Mouse (Mus musculus) brain, adult 2 months (tissue): ENCODE results near the gene Fndc4.

ENCODE experiments used
- DNase-seq: peaks from one replicate; pipeline ENCODE4 v3.0.0; 2011; ENCODE audit warnings: low read depth, low spot score

Fndc4 gene

DNA sequence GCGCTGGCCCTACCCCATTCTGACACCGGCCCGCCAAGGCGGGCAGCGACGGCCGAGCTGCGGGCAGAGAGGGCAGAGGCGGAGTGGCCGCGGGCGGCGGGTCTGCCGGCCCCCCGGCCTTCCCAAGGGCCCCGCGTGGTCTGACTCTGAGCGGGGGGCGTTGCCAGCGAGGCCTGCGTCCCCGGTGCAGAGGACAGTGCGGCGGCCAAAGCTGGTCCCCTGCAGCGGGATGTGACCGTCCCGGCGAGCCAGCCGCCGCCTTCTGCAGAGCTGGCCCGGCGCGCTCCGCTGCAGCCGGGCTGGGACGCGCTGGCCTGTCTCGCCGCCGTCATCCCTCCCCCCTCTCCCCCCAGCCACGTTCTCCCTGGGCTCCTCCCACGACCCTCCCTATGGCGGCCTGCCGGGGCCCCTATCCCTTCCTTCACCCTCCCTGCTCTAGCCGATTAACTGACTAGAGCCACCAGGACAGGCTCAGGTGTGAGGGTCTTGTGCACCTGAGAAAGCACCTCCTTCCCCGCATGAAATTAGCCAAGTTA, at the start of gene Fndc4:
Gene Fndc4 (minus strand): TSS at position 475 of the 536 bp plus-strand sequence.
- peak; percentile 81 for DNase-seq

DNA sequence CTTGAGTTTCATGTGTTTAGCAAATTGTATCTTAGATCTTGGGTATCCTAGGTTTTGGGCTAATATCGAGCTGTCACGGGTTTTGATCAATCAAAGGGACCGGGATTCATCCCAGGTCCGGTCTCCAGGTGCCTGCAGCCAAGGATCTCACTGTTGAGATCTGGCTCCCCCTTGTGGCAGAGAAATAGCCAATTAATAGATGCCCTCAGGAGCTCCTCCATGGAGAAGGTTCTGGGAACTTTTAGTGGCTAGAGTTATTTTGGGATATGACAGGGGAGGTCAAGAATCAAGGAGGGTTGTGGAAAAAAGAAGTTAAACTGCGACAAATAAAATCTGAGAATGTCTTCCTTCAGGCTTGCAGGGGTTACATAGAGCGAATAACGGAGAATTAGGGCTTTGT, 32.4 kb upstream of the Fndc4 start:
- peak; percentile 76 for DNase-seq

DNA sequence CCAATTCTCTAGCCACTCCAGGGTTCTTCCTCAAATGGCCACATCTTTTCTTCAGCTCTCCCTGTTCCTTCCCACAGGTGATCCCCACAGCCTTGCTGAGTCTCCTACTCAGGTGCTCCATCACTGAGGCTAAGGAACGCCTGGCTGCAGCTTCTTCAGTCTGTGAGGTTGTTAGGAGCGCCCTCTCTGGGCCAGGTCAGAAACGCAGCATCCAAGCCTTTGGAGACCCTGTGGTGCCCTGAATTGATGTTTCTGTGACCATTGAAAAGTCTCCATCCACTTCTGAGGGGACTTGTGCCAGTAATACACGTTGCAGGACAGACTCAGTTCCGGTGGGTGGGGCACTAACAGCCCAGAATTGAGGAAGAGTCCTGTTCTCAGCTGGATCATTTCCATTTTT, 31.0 kb upstream of the Fndc4 start:
- DNase-seq, result peak; percentile 17

DNA sequence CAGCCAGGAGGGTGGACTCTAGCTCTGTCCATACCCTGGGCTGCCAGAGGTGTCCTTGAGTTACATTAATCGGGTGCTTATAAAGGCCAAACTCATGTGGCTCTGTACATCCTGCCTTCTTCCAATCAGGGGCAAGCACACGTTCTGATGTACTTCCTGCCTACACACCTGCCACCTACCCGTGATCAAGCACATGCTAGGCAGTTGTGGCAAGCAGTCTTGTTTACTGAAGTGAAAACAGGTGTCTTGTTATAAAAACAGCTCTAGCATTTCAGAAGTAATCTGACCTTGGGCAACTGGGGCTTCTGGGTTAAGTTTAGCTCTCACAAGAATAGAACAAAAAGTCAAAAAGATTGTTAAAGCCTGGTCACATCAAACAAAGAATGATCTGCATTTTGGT, 28.2 kb upstream of the Fndc4 start:
- DNase-seq, result no peak

DNA sequence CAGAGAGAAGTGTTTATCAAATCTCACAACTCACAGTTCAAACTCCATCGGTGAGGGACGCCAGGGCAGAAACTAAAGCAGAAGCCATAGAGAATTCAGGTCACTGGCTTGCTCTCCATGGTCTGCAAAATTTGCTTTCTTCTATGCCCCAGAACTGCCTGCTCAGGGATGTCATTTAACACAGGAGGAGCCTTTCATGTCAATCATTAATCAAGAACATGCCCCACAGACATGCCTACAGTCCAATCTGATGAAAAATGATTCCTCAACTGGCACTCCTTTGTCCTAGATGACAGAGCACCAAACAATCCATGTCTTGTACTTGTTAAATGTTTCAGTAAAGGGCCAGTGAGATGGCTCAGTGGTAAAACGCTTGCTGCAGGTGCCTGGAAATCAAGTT, 26.9 kb upstream of the Fndc4 start:
- DNase-seq, result no peak

DNA sequence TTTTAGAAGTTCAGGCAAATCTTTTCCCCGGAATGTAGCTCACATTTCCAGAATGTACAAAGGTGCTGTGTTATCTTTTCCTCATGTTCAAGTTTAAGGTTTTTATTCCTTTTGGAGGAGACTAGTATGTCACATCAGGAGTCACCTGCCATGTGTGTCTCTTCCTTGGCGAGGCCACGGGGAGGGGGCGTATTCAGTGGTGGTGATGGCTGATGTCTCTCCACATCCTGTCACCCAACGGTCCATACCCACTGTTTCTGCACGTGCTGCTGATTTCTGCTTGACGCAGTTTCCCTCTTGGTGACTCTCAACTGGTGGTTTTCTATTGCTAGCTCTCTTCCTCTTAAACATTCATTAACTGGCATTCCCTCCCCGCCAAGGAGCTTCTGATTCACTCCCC, 16.9 kb upstream of the Fndc4 start:
- DNase-seq, result no peak

DNA sequence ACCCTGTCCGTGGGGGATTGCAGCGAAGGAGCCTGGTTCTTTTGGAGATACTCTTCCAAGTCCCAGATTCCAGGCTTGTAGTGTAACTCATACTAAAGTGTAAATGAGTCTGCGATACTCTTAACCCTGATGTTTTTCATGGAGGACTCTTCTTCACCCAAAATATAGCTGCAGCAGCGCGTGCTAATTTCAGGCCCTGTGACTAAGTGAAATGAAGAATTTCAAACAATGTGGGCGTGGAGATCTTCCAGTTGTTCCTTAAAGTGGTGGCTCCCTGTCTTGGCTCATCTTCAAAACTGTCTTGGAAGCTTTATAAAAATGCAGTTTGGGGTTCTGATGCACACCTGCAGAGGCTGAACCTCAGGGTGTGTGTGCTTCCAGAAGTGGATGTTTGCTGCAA, 7.2 kb upstream of the Fndc4 start:
- DNase-seq, result peak; percentile 80

DNA sequence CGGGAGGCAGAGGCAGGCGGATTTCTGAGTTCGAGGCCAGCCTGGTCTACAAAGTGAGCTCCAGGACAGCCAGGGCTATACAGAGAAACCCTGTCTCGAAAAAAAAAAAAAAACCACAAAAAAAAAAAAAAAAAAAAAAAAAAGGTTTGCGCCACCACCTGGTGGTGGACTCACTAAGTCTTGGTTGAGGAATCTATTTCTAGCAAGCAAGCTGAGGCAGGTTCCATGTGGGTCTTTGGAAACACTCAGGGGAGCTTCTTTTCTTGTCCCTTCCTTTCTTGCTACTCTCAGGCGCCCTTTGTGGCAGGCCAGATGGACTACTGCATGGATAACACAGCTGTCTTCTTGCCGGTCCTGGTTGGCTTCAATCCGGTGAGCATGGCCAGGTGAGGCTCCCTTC, 6.0 kb upstream of the Fndc4 start:
- no peak for DNase-seq

DNA sequence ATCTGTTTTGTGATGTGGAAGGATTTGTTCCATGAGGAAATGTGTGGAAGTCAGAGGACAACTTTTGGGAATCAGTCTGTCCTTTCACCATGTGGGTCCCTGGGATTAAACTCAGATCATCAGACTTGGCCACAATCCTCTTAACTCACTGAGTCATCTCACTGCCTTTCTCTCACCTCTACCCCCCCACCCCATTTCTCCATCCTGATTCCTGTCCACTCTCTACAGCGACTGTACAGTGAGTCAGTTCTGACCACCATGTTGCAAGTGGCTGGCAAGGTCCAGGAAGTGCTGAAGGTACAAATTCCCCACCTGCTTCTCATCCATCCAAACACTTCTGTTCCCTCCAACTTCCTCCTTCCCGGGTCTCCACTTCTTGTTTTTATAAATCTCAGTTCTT, 2.6 kb upstream of the Fndc4 start:
- DNase-seq, result no peak

DNA sequence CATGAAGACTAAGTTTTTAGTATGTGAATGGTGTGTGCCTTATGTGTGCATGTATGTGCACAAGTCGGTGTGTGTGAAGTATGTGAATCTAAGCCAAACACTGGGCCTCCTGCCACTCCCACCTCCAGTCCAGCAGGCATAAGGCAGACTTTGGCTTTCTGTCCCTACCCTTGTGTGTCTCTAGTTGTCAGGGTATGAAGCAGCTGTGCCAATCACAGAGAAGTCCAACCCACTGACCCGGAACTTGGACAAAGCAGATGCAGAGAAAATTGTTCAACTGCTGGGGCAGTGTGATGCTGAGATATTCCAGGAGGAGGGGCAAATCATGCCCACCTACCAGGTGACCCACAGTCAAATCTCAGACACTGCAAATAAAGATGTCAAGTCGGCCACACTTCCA, 2.1 kb upstream of the Fndc4 start:
- no peak for DNase-seq

DNA sequence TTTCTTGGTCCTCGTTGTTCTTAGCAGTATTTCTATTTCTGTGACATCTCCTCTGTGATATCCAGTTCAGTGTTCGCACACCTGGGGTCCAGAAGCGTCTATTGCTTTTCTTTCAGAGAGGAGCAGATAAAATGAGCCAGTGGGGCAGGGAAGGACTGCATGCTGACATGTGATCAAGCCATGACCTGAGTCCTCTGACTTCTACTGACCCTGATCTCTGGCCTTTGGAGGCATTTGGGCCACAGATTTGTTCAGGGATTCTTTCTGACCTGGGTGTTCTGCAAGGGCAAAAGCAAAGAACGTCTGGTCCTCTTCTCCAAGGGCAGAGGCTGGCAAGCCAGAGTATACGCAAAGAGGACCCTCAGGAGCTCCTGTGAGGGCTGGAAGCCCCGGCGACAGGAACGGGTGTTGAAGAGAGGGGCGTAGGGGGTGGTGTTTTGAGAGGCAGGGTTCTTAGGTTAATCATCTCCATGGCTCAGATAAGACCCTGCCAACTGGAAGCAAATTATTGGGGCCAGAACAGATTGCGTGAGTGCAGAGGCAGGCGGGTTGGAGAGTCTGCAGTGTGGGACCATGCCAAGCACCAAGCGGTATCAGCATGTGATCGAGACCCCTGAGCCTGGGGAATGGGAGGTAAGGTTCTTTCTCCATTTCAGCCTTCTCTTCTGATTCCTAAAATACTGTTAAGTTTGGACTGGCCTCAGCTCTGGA, 1.3 kb upstream of the Fndc4 start, which contains the start of gene Gckr:
Gene Gckr (plus strand): TSS at position 397 of the 711 bp plus-strand sequence.
- no peak for DNase-seq

DNA sequence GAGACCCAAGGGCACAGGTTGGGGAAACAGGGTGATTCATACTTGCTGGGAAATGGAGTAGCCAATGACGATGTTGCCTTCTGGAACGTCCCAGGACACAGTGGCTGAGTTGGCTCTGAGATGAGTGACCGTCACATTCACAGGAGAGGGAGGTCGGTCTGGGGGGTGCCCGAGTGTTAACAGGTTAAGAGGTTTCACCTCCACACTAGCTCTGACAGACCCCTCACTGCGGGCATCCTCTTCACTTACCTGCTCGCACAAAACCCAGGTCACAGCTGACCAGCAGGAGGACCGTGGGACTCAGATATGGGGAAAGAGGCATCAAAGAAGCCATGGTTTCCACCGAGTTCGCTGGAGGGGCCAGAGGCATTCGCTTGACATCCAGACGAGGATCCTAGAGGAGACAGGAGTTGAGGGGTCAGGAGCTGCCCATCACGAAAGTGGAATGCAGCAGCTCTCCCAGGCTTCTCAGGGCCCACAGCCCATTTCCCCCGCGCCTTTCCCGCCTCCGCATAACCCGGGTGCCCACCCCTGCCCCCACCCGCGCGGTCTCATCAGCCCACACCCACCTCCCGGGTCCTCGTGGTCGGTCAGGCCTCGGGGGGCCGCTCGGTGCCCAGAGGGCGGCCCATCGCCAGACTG, 795 bp downstream of the Fndc4 start:
- no peak for DNase-seq

DNA sequence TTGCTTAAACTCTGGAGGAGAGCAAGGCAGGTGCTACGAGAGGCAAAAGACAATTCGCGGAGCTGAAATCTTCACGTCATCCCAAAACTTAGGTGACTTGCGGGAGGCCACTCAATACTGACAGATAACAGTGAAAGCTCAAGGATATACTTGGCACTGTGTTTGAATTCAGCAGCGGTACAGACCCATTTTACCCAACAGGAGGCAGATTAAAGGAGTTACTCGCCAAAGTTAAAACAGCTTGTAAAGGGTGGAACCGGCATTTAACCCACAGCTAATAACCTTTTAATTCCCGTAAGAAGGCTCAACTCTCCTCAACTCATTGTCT, 4.6 kb downstream of the Fndc4 start:
- DNase-seq, result no peak

DNA sequence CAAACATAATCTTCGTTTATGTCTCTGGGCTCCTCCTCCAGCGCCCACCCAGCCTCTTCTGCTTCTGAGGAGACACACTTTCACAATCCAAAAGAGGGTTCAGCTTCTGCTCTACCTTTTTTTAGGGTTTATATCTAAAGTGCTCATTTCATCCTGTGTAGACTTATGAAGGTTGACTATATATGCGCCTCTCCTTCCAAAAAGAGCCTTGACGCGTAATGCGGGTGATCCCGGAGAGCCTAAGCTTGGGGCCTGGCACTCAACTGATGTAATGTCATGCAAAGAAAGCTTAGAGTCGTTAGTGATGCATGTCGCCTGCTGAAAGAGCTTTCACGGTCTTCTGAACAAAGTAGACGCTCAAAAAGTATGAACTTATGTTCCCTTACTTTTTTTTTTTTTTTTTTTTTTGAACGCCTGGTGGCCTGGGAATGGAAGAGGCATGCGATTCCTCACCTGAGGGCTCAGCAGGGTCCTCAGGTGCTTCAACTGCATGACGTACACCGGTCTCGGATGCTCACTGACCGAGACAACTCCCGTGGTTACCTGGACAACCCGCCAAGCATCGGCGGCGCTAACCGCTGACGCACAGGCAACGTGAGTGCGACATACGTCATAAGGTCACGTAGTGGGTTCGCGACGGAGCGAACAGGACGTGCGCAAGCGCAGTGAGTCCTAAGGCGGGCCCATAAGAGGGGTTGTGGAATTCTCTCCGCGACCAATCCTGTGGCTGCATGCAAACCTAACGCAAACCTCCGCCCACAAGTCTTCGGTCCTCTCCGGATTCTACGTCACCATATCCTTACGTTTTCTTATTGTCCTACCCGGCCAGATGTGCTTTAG, 5.1 kb downstream of the Fndc4 start, which contains the start of gene Ift172:
Gene Ift172 (minus strand): TSS at position 596 of the 840 bp plus-strand sequence.
- peak; percentile 100 for DNase-seq

DNA sequence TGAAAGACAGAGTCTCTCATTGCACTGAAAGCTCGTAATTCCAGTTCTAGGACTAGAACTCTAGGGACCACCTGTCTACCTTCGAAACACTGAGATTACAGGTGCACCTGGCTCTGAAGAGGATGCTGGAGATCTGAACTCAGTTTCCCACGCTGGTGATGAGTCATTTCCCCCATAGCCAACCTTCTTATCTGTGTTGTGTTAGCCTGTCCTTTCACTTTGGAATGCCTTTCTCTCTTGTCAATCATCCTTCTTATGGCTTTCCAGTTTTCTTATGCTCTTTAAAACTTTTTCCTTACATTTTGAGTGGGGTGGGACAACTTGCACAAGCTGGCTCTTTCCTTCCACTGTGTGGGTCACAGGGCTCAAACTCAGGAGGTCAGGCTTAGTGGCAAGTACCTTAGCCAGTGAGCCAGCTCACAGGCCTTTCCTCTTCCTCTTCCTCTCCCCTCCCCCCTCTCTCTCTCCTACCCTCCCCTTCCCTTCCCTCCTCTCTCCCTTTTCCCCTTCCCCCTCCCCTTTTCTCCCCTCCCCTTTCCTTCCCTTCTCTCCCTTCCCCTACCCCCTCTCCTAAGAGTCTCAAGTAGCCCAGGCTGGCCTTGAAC, 6.2 kb downstream of the Fndc4 start:
- no peak for DNase-seq

DNA sequence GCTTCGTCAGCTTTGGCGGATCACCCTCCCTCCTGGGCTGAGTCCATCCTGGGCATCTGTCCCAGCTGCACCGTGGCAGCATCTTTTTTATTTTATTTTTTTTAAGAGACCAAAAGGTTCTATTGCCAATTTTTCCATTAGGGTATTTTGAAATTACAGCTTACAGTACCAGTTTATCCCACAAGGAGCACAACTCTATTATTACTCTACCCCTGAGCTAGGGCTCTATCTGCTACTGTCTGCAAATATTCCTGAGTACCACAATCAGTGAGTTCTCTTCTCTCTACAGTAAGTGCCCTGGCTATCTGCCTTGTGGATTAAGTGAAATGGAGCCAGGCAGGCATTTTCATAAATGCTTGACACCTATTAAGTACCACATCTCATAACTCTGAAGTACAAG, 7.2 kb downstream of the Fndc4 start:
- no peak for DNase-seq

DNA sequence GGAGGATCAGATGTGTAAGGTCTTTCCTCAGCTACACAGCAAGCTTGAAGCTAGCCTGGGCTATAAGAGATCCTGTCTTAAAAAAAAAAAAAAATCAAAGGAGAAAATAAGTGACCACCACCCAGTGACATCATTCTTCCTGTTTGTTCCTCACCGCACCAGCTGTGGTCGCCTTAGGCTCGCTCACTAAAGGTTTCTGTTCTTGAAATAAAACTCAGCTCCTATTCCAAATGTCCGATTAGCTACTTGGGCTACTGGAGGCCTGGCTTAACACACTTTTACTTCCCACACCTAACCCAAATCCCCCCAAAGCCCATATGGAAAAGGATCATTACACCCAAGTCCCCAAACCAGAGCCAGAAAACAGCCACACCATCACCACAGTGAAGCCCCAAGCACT, 7.7 kb downstream of the Fndc4 start:
- DNase-seq, result no peak

DNA sequence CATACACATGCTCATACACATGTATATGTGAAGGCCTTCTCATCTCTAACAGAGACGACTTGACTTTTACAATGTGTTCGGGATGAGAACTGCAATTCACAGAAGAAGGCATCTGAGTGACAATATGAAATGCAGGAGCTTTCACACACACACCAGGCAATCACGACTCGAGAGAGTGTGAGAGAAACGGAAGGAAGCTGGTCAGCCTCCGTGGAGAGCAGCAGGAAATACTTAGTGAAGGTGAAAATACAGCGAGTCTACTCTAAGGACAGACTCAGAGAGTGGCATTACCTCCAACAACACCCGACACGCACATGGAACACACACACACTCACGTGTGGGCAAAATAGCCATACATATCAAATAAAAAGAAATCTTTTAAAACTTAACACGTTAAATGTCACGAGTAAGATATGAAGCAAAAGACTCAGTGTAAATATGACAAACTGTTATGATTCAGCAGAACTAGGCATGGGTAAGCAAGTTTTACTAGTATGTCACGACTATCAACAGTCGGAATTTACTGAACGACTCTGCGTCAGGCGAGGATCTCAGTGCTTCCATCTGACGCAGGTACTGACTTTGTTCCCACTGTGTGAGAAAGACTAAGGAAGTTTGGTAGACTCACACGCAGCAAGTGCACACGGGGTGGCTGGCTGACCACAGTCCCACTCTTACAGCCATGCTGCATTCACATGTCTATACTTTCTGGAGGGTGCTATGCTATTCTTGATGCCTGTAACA, 16.5 kb downstream of the Fndc4 start:
- no peak for DNase-seq

DNA sequence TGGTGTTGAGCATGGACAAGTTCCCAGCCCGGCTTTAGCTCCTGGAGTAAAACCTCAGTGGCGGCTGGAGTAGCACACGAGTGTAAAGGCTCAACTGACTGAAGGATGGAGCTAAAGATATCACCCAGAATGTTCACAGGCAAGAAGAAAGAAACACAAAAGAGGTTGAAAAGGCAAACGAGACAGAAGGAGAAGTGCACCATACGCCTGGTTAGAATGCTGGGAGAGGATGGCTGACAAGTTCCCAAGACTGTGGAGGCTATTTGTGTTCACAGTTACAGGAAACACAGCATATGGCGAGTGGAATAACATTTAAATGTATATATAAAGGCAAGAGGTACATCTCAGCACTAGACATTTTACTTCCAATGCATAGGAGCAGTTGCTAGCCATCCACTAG, 22.9 kb downstream of the Fndc4 start:
- peak; percentile 67 for DNase-seq

DNA sequence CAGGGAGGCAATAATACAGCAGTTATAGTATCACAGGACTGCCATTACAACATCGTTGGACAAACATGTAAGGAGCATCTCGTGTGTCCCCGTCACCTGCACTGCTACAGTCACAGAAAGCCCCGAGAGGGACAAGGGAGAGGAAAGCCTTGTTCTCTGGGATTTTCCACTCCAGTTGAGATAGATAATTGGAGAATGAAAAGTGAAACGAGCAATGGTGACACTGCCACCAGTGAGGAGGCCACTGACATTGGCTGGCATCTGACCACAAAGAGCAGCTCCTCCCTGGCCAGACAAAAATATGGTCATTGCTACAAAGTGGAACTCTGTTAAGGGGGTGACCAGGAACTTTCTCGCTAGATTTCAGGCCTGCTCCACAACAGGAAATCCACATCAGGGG, 28.2 kb downstream of the Fndc4 start:
- DNase-seq, result no peak

DNA sequence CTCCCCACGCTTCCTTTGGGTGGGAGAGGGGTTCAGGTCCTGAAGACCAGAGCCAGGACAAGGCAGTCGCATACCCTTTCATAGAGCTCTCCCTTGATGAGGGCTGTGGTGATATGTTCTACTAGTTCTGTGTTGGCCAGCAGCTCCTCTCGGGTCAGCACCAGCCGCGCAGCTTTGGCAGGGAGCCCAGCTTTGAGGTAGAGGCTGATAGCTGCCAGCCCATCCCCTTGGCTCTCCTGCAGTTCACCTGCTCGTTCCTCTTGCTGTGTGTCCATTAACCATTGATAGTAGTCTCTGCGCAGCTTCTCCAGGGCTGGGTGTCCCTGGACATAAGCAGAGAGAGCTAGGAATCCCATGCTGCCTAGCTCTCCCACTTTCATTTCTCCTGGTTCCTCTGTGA, 29.8 kb downstream of the Fndc4 start:
- no peak for DNase-seq
